Comparison of ENCODE assay signal across 18 mouse cellular contexts in genomic region chr19:26778199-26778598, GRCm38 (mm10).
"Had no signal": no experiment of that assay in that cellular context is flagged by ENCODE, and none has a peak within 500 bp of the region (broad histone marks: within the 10 kb centered on the region; RNA-seq: fewer than 3 reads in every experiment).

No protein-coding gene starts in this region.

- H3K9ac ChIP-seq: liver, embryonic 15.5 days; lung, embryonic 15.5 days; midbrain, embryonic 12.5 days; neural tube, embryonic 13.5 days; neural tube, embryonic 15.5 days; stomach, embryonic 15.5 days had no signal

- H3K4me3 ChIP-seq: liver, embryonic 15.5 days; lung, embryonic 15.5 days; midbrain, embryonic 10.5 days; midbrain, embryonic 12.5 days; myocyte; neural tube, embryonic 13.5 days; neural tube, embryonic 15.5 days; stomach, embryonic 15.5 days had no signal

- ATAC-seq: midbrain, embryonic 16.5 days had no signal

- H3K9me3 ChIP-seq: liver, embryonic 15.5 days; lung, embryonic 15.5 days; midbrain, embryonic 12.5 days; neural tube, embryonic 13.5 days; neural tube, embryonic 15.5 days; stomach, embryonic 15.5 days had no signal

- H3K27ac ChIP-seq: liver, embryonic 15.5 days; lung, embryonic 15.5 days; midbrain, embryonic 10.5 days; midbrain, embryonic 12.5 days; neural tube, embryonic 13.5 days; neural tube, embryonic 15.5 days; stomach, embryonic 15.5 days; stomach, postnatal 0 days had no signal

- H3K4me1 ChIP-seq: liver, embryonic 15.5 days; lung, embryonic 15.5 days; midbrain, embryonic 10.5 days; midbrain, embryonic 12.5 days; neural tube, embryonic 13.5 days; neural tube, embryonic 15.5 days; stomach, embryonic 15.5 days had no signal

- H3K27me3 ChIP-seq: liver, embryonic 15.5 days; lung, embryonic 15.5 days; midbrain, embryonic 12.5 days; neural tube, embryonic 13.5 days; neural tube, embryonic 15.5 days; stomach, embryonic 15.5 days had no signal

- H3K4me2 ChIP-seq: liver, embryonic 15.5 days; lung, embryonic 15.5 days; midbrain, embryonic 12.5 days; neural tube, embryonic 13.5 days; neural tube, embryonic 15.5 days; stomach, embryonic 15.5 days had no signal

- DNase-seq: lung, adult 18-20 months; lung, postnatal 10 days; lung, postnatal 4 days; midbrain, embryonic 14.5 days; right cerebral cortex, postnatal 14 days; thymus, adult 2 months; thymus, postnatal 25 days; thymus, postnatal 4 days had no signal
